ENCODE assay signal across 24 mouse cellular contexts in the genomic region with DNA sequence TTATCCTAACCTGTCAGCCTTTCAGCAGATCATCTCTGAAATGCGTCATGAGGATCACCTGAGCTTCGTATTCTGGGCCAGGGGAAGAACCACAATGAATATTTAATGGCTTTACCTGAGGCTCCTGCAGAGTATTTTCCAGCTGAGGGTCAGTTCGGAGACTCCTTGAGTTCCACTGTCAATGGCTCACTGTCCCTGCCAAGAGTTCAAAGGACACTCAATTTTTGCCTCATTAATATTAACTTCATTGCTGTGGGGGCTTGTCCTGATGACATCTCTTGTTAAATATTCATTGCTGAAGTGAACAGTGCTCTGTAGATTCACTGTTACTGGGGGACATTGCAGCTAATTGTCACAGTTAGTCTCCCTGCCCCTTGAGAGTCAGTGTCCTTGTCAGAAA.
"Had no signal": no experiment of that assay in that cellular context is flagged by ENCODE, and none has a peak within 500 bp of the region (broad histone marks: within the 10 kb centered on the region; RNA-seq: fewer than 3 reads in every experiment).

No protein-coding gene starts in this region.

- H3K4me1 ChIP-seq: heart, embryonic 10.5 days; heart, embryonic 12.5 days; hindbrain, embryonic 12.5 days; intestine, embryonic 15.5 days; limb, embryonic 12.5 days; liver, embryonic 13.5 days; liver, embryonic 15.5 days had no signal

- H3K4me3 ChIP-seq: gastrocnemius, adult 2 months; heart, embryonic 10.5 days; heart, embryonic 12.5 days; hindbrain, embryonic 10.5 days; hindbrain, embryonic 12.5 days; intestine, embryonic 15.5 days; layer of hippocampus, adult 2 months; left cerebral cortex, adult 2 months; limb, embryonic 10.5 days; limb, embryonic 12.5 days; liver, embryonic 13.5 days; liver, embryonic 15.5 days had no signal

- H3K27ac ChIP-seq: gastrocnemius, adult 2 months; heart, embryonic 10.5 days; hindbrain, embryonic 10.5 days; hindbrain, embryonic 12.5 days; hindbrain, embryonic 14.5 days; intestine, embryonic 15.5 days; layer of hippocampus, adult 2 months; left cerebral cortex, adult 2 months; limb, embryonic 10.5 days; limb, embryonic 12.5 days; liver, embryonic 13.5 days; liver, embryonic 15.5 days had no signal

- H3K9me3 ChIP-seq: heart, embryonic 10.5 days; heart, embryonic 12.5 days; hindbrain, embryonic 10.5 days; hindbrain, embryonic 12.5 days; intestine, embryonic 15.5 days; limb, embryonic 10.5 days; limb, embryonic 12.5 days; liver, embryonic 13.5 days; liver, embryonic 15.5 days had no signal

- DNase-seq: gastrocnemius, adult 2 months; gastrocnemius, postnatal 10 days; gastrocnemius, postnatal 25 days; heart, adult 18-20 months; heart, postnatal 10 days; heart, postnatal 4 days; liver; liver, embryonic 13.5 days; liver, postnatal 0 days had no signal

- H3K4me2 ChIP-seq: heart, embryonic 12.5 days; hindbrain, embryonic 12.5 days; hindbrain, embryonic 14.5 days; intestine, embryonic 15.5 days; limb, embryonic 12.5 days; liver, embryonic 11.5 days; liver, embryonic 13.5 days; liver, embryonic 15.5 days had no signal

- ATAC-seq: hindbrain, embryonic 16.5 days; inflammation-experienced regulatory T-cells, adult 6 months; intestine, embryonic 15.5 days; intestine, postnatal 0 days; liver, postnatal 0 days had no signal

- H3K9ac ChIP-seq: heart, embryonic 12.5 days; hindbrain, embryonic 12.5 days; hindbrain, embryonic 14.5 days; intestine, embryonic 15.5 days; limb, embryonic 12.5 days; liver, embryonic 13.5 days; liver, embryonic 15.5 days; liver, postnatal 0 days had no signal

- H3K36me3 ChIP-seq: heart, embryonic 10.5 days; heart, embryonic 12.5 days; hindbrain, embryonic 10.5 days; hindbrain, embryonic 12.5 days; intestine, embryonic 15.5 days; limb, embryonic 10.5 days; limb, embryonic 12.5 days; liver, embryonic 13.5 days; liver, embryonic 15.5 days had no signal

- H3K27me3 ChIP-seq: heart, embryonic 12.5 days; hindbrain, embryonic 12.5 days; intestine, embryonic 15.5 days; limb, embryonic 12.5 days; liver, embryonic 13.5 days; liver, embryonic 15.5 days had no signal
